Mouse (Mus musculus) adrenal gland, postnatal 10 days (tissue): ENCODE data around the gene Stat1. TPM values are rescaled to one million over a fixed set of nuclear protein-coding genes. Genes with fewer than 3 reads are reported as not detected.

Source experiments
- DNase-seq: peaks from one replicate; pipeline ENCODE4 v3.0.0; 2021; ENCODE audit warnings: mixed read lengths
- long read RNA-seq, 2 experiments: library from polyadenylated mRNA; stranded (forward); transcript quantifications; one replicate each; pipeline ENCODE4 v2.0.0; 2021
- total RNA-seq, 2 experiments: library from RNA; stranded (reverse); gene quantifications; 2 replicates each; pipeline ENCODE4 v1.2.3; 2021

The Stat1 gene
- 10 to 100 TPM; 42.6 to 52.4 TPM for total RNA-seq
- long read RNA-seq, experiment 1, full-length matches to known transcripts, result 13 of 27 reads
- long read RNA-seq, experiment 1, partial matches to known transcripts, result 11 of 27 reads
- long read RNA-seq, experiment 1, other reads (novel, unspliced or antisense), result 3 of 27 reads
- long read RNA-seq, experiment 2, full-length matches to known transcripts, result 12 of 20 reads
- long read RNA-seq, experiment 2, partial matches to known transcripts, result 5 of 20 reads
- long read RNA-seq, experiment 2, other reads (novel, unspliced or antisense), result 3 of 20 reads

- peak; percentile 94 for DNase-seq
These were observed at the start of gene Stat1 for GRCm38 (mm10) chr1:52118860-52119591. Gene Stat1 (plus strand): TSS chr1:52119440.

- no peak for DNase-seq
These were observed 39.4 kb upstream of the Stat1 start for GRCm38 (mm10) chr1:52079724-52080367.

- no peak for DNase-seq
These were observed 38.9 kb upstream of the Stat1 start for GRCm38 (mm10) chr1:52080375-52080774.

GRCm38 (mm10) chr1:52086236-52086635 is 33.0 kb upstream of the Stat1 start:
- no peak for DNase-seq

- DNase-seq, result no peak
These were observed 32.1 kb upstream of the Stat1 start for GRCm38 (mm10) chr1:52087128-52087527.

- no peak for DNase-seq
These were observed 30.6 kb upstream of the Stat1 start for GRCm38 (mm10) chr1:52088634-52089033.

- peak; percentile 62 for DNase-seq
These were observed 20.5 kb upstream of the Stat1 start for GRCm38 (mm10) chr1:52098618-52099232.

- peak; percentile 11 for DNase-seq
These were observed 18.7 kb upstream of the Stat1 start for GRCm38 (mm10) chr1:52100496-52100895.

GRCm38 (mm10) chr1:52102795-52103194 is 16.4 kb upstream of the Stat1 start:
- DNase-seq, result no peak

GRCm38 (mm10) chr1:52107206-52107605 is 12.0 kb upstream of the Stat1 start:
- DNase-seq, result peak; percentile 23

- DNase-seq, result no peak
These were observed 8.0 kb upstream of the Stat1 start for GRCm38 (mm10) chr1:52111217-52111616.

GRCm38 (mm10) chr1:52112301-52112700 is 6.9 kb upstream of the Stat1 start:
- peak; percentile 58 for DNase-seq

- no peak for DNase-seq
These were observed 6.1 kb upstream of the Stat1 start for GRCm38 (mm10) chr1:52113067-52113665.

GRCm38 (mm10) chr1:52113666-52114069 is 5.6 kb upstream of the Stat1 start:
- DNase-seq, result peak; percentile 99

GRCm38 (mm10) chr1:52116441-52116840 is 2.8 kb upstream of the Stat1 start:
- DNase-seq, result no peak

GRCm38 (mm10) chr1:52117777-52118176 is 1.5 kb upstream of the Stat1 start:
- no peak for DNase-seq

- DNase-seq, result no peak
These were observed 451 bp downstream of the Stat1 start for GRCm38 (mm10) chr1:52119691-52120090.

- DNase-seq, result no peak
These were observed 951 bp downstream of the Stat1 start for GRCm38 (mm10) chr1:52120191-52120590.

GRCm38 (mm10) chr1:52121052-52121451 is 1.8 kb downstream of the Stat1 start:
- no peak for DNase-seq

GRCm38 (mm10) chr1:52124818-52125217 is 5.6 kb downstream of the Stat1 start:
- DNase-seq, result no peak

GRCm38 (mm10) chr1:52127350-52127749 is 8.1 kb downstream of the Stat1 start:
- DNase-seq, result no peak

GRCm38 (mm10) chr1:52129794-52130193 is 10.6 kb downstream of the Stat1 start:
- DNase-seq, result no peak
